Comparison of ENCODE assay signal across 9 mouse cellular contexts in the genomic region with DNA sequence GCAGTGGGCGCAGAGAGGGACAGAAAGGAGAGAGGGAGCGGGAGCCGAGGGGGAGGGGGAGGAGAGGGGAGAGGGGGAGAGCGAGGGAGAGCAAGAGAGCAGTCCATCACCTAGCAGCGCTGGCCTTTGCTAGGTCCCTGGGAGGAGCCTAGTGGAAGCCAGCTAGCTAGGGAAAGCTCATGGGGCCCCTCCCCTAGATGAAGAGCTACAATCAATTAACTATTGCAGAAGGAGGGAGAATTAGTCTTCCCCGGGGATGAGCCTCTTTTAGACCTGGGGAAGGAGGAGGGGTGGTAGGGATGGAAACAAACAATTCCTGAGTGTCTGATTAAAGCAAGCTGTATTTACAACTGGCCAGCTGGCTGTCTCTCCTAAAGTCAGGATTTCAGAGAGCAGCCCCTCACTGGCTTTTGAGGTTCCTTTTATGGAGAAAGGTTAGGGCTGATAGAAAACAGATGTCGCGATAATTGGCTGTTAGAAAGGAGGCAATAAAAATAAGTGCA. TPM values are rescaled to one million over a fixed set of nuclear protein-coding genes. Genes with fewer than 3 reads are reported as not detected.
DNase-seq lines count a peak whose midpoint lies in the region; ATAC-seq lines count a peak whose summit lies in the region.
"Had no signal": no experiment of that assay in that cellular context is flagged by ENCODE, and none has a peak within 500 bp of the region (broad histone marks: within the 10 kb centered on the region; RNA-seq: fewer than 3 reads in every experiment).

No protein-coding gene starts in this region.

- no peaks in the 10 kb centered on the region for H3K27me3 ChIP-seq in forebrain, embryonic 11.5 days (ENCODE audit: control insufficient read depth, insufficient read depth, low read length)
- H3K27me3 ChIP-seq in forebrain, embryonic 12.5 days: peaks cover 4% of the 10 kb centered on the region; the same call in 1 of the 2 replicates
- no peaks in the 10 kb centered on the region for H3K27me3 ChIP-seq in intestine, embryonic 15.5 days (replicated peaks)

- ATAC-seq in forebrain, embryonic 11.5 days (replicated peaks; ENCODE audit: low FRiP score): no peak
- no peak for ATAC-seq in forebrain, embryonic 12.5 days (ENCODE audit: low FRiP score)
- peak; percentile 62 for ATAC-seq in intestine, embryonic 15.5 days

- H3K4me2 ChIP-seq in forebrain, embryonic 11.5 days (ENCODE audit: low read depth, low read length, severe bottlenecking): no peak overlapping the region
- H3K4me2 ChIP-seq in forebrain, embryonic 12.5 days: no peak overlapping the region
- peak overlapping the region; percentile 41 for H3K4me2 ChIP-seq in intestine, embryonic 15.5 days (replicated peaks)

- no peak overlapping the region for H3K4me3 ChIP-seq in forebrain, embryonic 11.5 days (ENCODE audit: low read depth, low read length)
- H3K4me3 ChIP-seq in forebrain, embryonic 12.5 days (replicated peaks): no peak overlapping the region
- no peak overlapping the region for H3K4me3 ChIP-seq in intestine, embryonic 15.5 days (replicated peaks)

- H3K36me3 ChIP-seq in forebrain, embryonic 11.5 days (ENCODE audit: control insufficient read depth, insufficient read depth, low read length): no peaks in the 10 kb centered on the region
- no peaks in the 10 kb centered on the region; the same call in 1 of the 2 replicates for H3K36me3 ChIP-seq in forebrain, embryonic 12.5 days (replicated peaks)
- no peaks in the 10 kb centered on the region for H3K36me3 ChIP-seq in intestine, embryonic 15.5 days

- peak overlapping the region; percentile 16; the same call in 1 of the 2 replicates for H3K9ac ChIP-seq in forebrain, embryonic 11.5 days (ENCODE audit: low read length)
- H3K9ac ChIP-seq in forebrain, embryonic 12.5 days: no peak overlapping the region
- H3K9ac ChIP-seq in intestine, embryonic 15.5 days: 0 out of 2 replicates have a peak overlapping the region, but pooled peaks have one; percentile 6

- 15% methylated on average over 8 of the region's 8 CpGs for WGBS in forebrain, embryonic 11.5 days
- 13% methylated on average over 8 of the region's 8 CpGs for WGBS in forebrain, embryonic 12.5 days
- 15% methylated on average over 8 of the region's 8 CpGs for WGBS in intestine, embryonic 15.5 days

- no peaks in the 10 kb centered on the region for H3K9me3 ChIP-seq in forebrain, embryonic 11.5 days (ENCODE audit: control insufficient read depth, low read length)
- H3K9me3 ChIP-seq in forebrain, embryonic 12.5 days: no peaks in the 10 kb centered on the region
- H3K9me3 ChIP-seq in intestine, embryonic 15.5 days: no peaks in the 10 kb centered on the region

- intact Hi-C loops in left cerebral cortex, postnatal 14 days (cut with DNase I): no loop called here

- H3K27ac ChIP-seq in forebrain, embryonic 11.5 days (ENCODE audit: low read depth, low read length): no peak overlapping the region
- H3K27ac ChIP-seq in forebrain, embryonic 12.5 days: no peak overlapping the region
- peak overlapping the region; percentile 42 for H3K27ac ChIP-seq in intestine, embryonic 15.5 days

- peak; percentile 71 for DNase-seq in forebrain, embryonic 11.5 days (ENCODE audit: low spot score)
- peak; percentile 73 for DNase-seq in NIH3T3 (ENCODE audit: low read depth)
- peak; percentile 66 for DNase-seq in lung, postnatal 36 days
- DNase-seq in right cerebral cortex, adult 2 months (ENCODE audit: low spot score in 2 of 2): no peak
- no peak for DNase-seq in frontal cortex, postnatal 25 days (ENCODE audit: low spot score in 2 of 2)
- DNase-seq in left cerebral cortex, postnatal 14 days (ENCODE audit: low spot score in 2 of 2): no peak
- DNase-seq: B cell, adult 2 months had no signal

- peaks cover 2% of the 10 kb centered on the region; the same call in 1 of the 2 replicates for H3K4me1 ChIP-seq in forebrain, embryonic 11.5 days (replicated peaks; ENCODE audit: control insufficient read depth, insufficient read depth, low read length)
- peaks cover 16% of the 10 kb centered on the region for H3K4me1 ChIP-seq in forebrain, embryonic 12.5 days
- H3K4me1 ChIP-seq in intestine, embryonic 15.5 days (replicated peaks): peaks cover 32% of the 10 kb centered on the region

RNA-seq across cellular contexts. Expression of a gene that starts 1.5 kb away (rescaled TPM):
- polyA plus RNA-seq in forebrain, embryonic 11.5 days (2014; fragmentation: Nextera tagmentation; extraction: Ambion mirVana): 15.8 and 16.1 TPM in 2 replicates
- polyA plus RNA-seq in forebrain, embryonic 12.5 days (2016; fragmentation: Nextera tagmentation; extraction: Ambion mirVana): 12.7 and 12.9 TPM in 2 replicates
- polyA plus RNA-seq in intestine, embryonic 15.5 days (2015; fragmentation: Nextera tagmentation; extraction: Ambion mirVana): 21.6 and 21.9 TPM in 2 replicates
- total RNA-seq in left cerebral cortex, postnatal 14 days (2021): 1 to 10 TPM; 3.8 to 3.9 TPM

RNA-seq across cellular contexts. Expression of a gene that starts 10.4 kb away (rescaled TPM):
- polyA plus RNA-seq in forebrain, embryonic 11.5 days (2014; fragmentation: Nextera tagmentation; extraction: Ambion mirVana): 0.49 TPM in 1 of 2 replicates, not detected in the other
- polyA plus RNA-seq in forebrain, embryonic 12.5 days (2016; fragmentation: Nextera tagmentation; extraction: Ambion mirVana): 0.78 and 1.4 TPM in 2 replicates
- polyA plus RNA-seq in intestine, embryonic 15.5 days (2015; fragmentation: Nextera tagmentation; extraction: Ambion mirVana): 2.4 and 3.4 TPM in 2 replicates
- total RNA-seq in left cerebral cortex, postnatal 14 days (2021): not detected

RNA-seq across cellular contexts. Expression of a gene that starts 16.0 kb away (rescaled TPM):
- not detected in 2 replicates for polyA plus RNA-seq in forebrain, embryonic 11.5 days (2014; fragmentation: Nextera tagmentation; extraction: Ambion mirVana)
- polyA plus RNA-seq in forebrain, embryonic 12.5 days (2016; fragmentation: Nextera tagmentation; extraction: Ambion mirVana): not detected in 2 replicates
- polyA plus RNA-seq in intestine, embryonic 15.5 days (2015; fragmentation: Nextera tagmentation; extraction: Ambion mirVana): 0.69 TPM in 1 of 2 replicates, not detected in the other
- not detected for total RNA-seq in left cerebral cortex, postnatal 14 days (2021)

RNA-seq across cellular contexts. Expression of a gene that starts 16.1 kb away (rescaled TPM):
- polyA plus RNA-seq in forebrain, embryonic 11.5 days (2014; fragmentation: Nextera tagmentation; extraction: Ambion mirVana): 225 and 231 TPM in 2 replicates
- 178 and 217 TPM in 2 replicates for polyA plus RNA-seq in forebrain, embryonic 12.5 days (2016; fragmentation: Nextera tagmentation; extraction: Ambion mirVana)
- polyA plus RNA-seq in intestine, embryonic 15.5 days (2015; fragmentation: Nextera tagmentation; extraction: Ambion mirVana): 1,251 and 1,347 TPM in 2 replicates
- 10 to 100 TPM; 11.5 to 15.0 TPM for total RNA-seq in left cerebral cortex, postnatal 14 days (2021)

RNA-seq across cellular contexts. Expression of a gene that starts 19.0 kb away (rescaled TPM):
- 0.11 and 0.37 TPM in 2 replicates for polyA plus RNA-seq in forebrain, embryonic 11.5 days (2014; fragmentation: Nextera tagmentation; extraction: Ambion mirVana)
- polyA plus RNA-seq in forebrain, embryonic 12.5 days (2016; fragmentation: Nextera tagmentation; extraction: Ambion mirVana): 0.13 and 0.17 TPM in 2 replicates
- 42.9 and 46.8 TPM in 2 replicates for polyA plus RNA-seq in intestine, embryonic 15.5 days (2015; fragmentation: Nextera tagmentation; extraction: Ambion mirVana)
- total RNA-seq in left cerebral cortex, postnatal 14 days (2021): under 1 TPM; 0.36 to 0.37 TPM

Comparison
In these comparisons a context has a peak if more than half of its experiments do, and no peak if none do; other contexts are left out.
1. DNase-seq: peak in forebrain, embryonic 11.5 days (single experiment), NIH3T3 (single experiment) and lung, postnatal 36 days (single experiment); none in right cerebral cortex, adult 2 months (0 of 2), frontal cortex, postnatal 25 days (0 of 2) and left cerebral cortex, postnatal 14 days (0 of 2).